Mouse (Mus musculus): ENCODE measurements around the gene Ythdf1. TPM values are rescaled to one million over a fixed set of nuclear protein-coding genes. Genes with fewer than 3 reads are reported as not detected.

Ythdf1 gene
- polyA plus RNA-seq, 1 experiment from 2014 or later: 42.3 TPM

- H3K4me2 ChIP-seq: no peak overlapping the region
- peaks cover 100% of the 10 kb centered on the region for H3K27me3 ChIP-seq (replicated peaks)
- no peak overlapping the region for H3K9ac ChIP-seq
- WGBS (ENCODE audit: insufficient replicate concordance): 3% methylated on average over 37 of the region's 37 CpGs
- no peak overlapping the region for H3K27ac ChIP-seq
- H3K4me3 ChIP-seq: no peak overlapping the region
- H3K4me1 ChIP-seq: peaks cover 19% of the 10 kb centered on the region
- H3K9me3 ChIP-seq (replicated peaks): no peaks in the 10 kb centered on the region
- no peak for ATAC-seq
- H3K36me3 ChIP-seq: no peaks in the 10 kb centered on the region
These were observed 29.5 kb downstream of the Ythdf1 start for GRCm38 (mm10) chr2:180891075-180891834.

- Histone ChIP-seq H3K27ac (no peak overlapping the region), H3K4me1 (peaks cover 19% of the 10 kb centered on the region), H3K4me3 (no peak overlapping the region), H3K27me3 (replicated peaks) (peaks cover 99% of the 10 kb centered on the region), H3K4me2 (no peak overlapping the region), H3K9me3 (replicated peaks) (no peaks in the 10 kb centered on the region), H3K9ac (no peak overlapping the region), H3K36me3 (no peaks in the 10 kb centered on the region)
- ATAC-seq: no peak
- 4% methylated on average over 20 of the region's 29 CpGs for WGBS (ENCODE audit: insufficient replicate concordance)
These were observed 30.2 kb downstream of the Ythdf1 start for GRCm38 (mm10) chr2:180890422-180891074.

GRCm38 (mm10) chr2:180889921-180890280 lies 30.8 kb downstream of the Ythdf1 start:
- no peak overlapping the region for H3K4me3 ChIP-seq

GRCm38 (mm10) chr2:180889271-180889920 lies 31.4 kb downstream of the Ythdf1 start:
- Histone ChIP-seq H3K27ac (no peak overlapping the region), H3K4me3 (no peak overlapping the region), H3K4me2 (no peak overlapping the region), H3K4me1 (peaks cover 18% of the 10 kb centered on the region), H3K9ac (no peak overlapping the region), H3K27me3 (replicated peaks) (peaks cover 98% of the 10 kb centered on the region), H3K9me3 (replicated peaks) (no peaks in the 10 kb centered on the region), H3K36me3 (no peaks in the 10 kb centered on the region)
- no peak for ATAC-seq
- WGBS (ENCODE audit: insufficient replicate concordance): 12% methylated on average over 18 of the region's 19 CpGs

More at GRCm38 (mm10) chr2:180889921-180890280, 30.8 kb downstream of the Ythdf1 start:
- Histone ChIP-seq H3K9ac (no peak overlapping the region), H3K4me2 (no peak overlapping the region), H3K27me3 (replicated peaks) (peaks cover 99% of the 10 kb centered on the region), H3K36me3 (no peaks in the 10 kb centered on the region), H3K27ac (no peak overlapping the region), H3K4me1 (peaks cover 19% of the 10 kb centered on the region), H3K9me3 (replicated peaks) (no peaks in the 10 kb centered on the region)
- no peak for ATAC-seq
- 21% methylated on average over 4 of the region's 4 CpGs for WGBS (ENCODE audit: insufficient replicate concordance)

GRCm38 (mm10) chr2:180885270-180885669 lies 35.5 kb downstream of the Ythdf1 start:
- H3K4me1 ChIP-seq: no peaks in the 10 kb centered on the region
- WGBS (ENCODE audit: insufficient replicate concordance): 34% methylated on average over 5 of the region's 5 CpGs
- H3K27ac ChIP-seq: no peak overlapping the region
- no peak overlapping the region for H3K4me2 ChIP-seq
- H3K9me3 ChIP-seq (replicated peaks): no peaks in the 10 kb centered on the region
- no peak for ATAC-seq
- peaks cover 68% of the 10 kb centered on the region for H3K27me3 ChIP-seq (replicated peaks)
- H3K36me3 ChIP-seq: no peaks in the 10 kb centered on the region
- no peak overlapping the region for H3K4me3 ChIP-seq
- H3K9ac ChIP-seq: no peak overlapping the region

GRCm38 (mm10) chr2:180881281-180881680 lies 39.5 kb downstream of the Ythdf1 start:
- no peak for ATAC-seq
- no peak overlapping the region for H3K4me2 ChIP-seq
- no peak overlapping the region for H3K9ac ChIP-seq
- H3K27ac ChIP-seq: no peak overlapping the region
- no peak overlapping the region for H3K4me3 ChIP-seq
- H3K9me3 ChIP-seq (replicated peaks): no peaks in the 10 kb centered on the region
- WGBS (ENCODE audit: insufficient replicate concordance): 54% methylated on average over 9 of the region's 9 CpGs
- no peaks in the 10 kb centered on the region for H3K36me3 ChIP-seq
- peaks cover 28% of the 10 kb centered on the region for H3K27me3 ChIP-seq (replicated peaks)
- no peaks in the 10 kb centered on the region for H3K4me1 ChIP-seq

- Histone ChIP-seq H3K9ac (no peak overlapping the region), H3K4me2 (no peak overlapping the region), H3K9me3 (replicated peaks) (no peaks in the 10 kb centered on the region), H3K36me3 (no peaks in the 10 kb centered on the region), H3K27me3 (replicated peaks) (peaks cover 20% of the 10 kb centered on the region; the same call in 1 of the 2 replicates), H3K27ac (no peak overlapping the region), H3K4me1 (no peaks in the 10 kb centered on the region), H3K4me3 (no peak overlapping the region)
- no peak for ATAC-seq
- 40% methylated on average over 7 of the region's 7 CpGs for WGBS (ENCODE audit: insufficient replicate concordance)
These were observed 41.2 kb downstream of the Ythdf1 start for GRCm38 (mm10) chr2:180879365-180880067.

GRCm38 (mm10) chr2:180870006-180870405 lies 50.7 kb downstream of the Ythdf1 start:
- Histone ChIP-seq H3K27me3 (replicated peaks) (no peaks in the 10 kb centered on the region), H3K4me3 (no peak overlapping the region), H3K27ac (no peak overlapping the region), H3K9ac (no peak overlapping the region), H3K9me3 (replicated peaks) (no peaks in the 10 kb centered on the region), H3K4me1 (no peaks in the 10 kb centered on the region), H3K4me2 (no peak overlapping the region), H3K36me3 (no peaks in the 10 kb centered on the region)
- no peak for ATAC-seq
- 41% methylated on average over 3 of the region's 3 CpGs for WGBS (ENCODE audit: insufficient replicate concordance)

- Histone ChIP-seq H3K4me1 (no peaks in the 10 kb centered on the region), H3K9ac (no peak overlapping the region), H3K27me3 (replicated peaks) (peaks cover 11% of the 10 kb centered on the region; the same call in 1 of the 2 replicates), H3K36me3 (no peaks in the 10 kb centered on the region), H3K27ac (no peak overlapping the region), H3K9me3 (replicated peaks) (no peaks in the 10 kb centered on the region), H3K4me2 (no peak overlapping the region), H3K4me3 (no peak overlapping the region)
- no peak for ATAC-seq
- 77% methylated on average over 12 of the region's 12 CpGs for WGBS (ENCODE audit: insufficient replicate concordance)
These were observed 59.2 kb downstream of the Ythdf1 start for GRCm38 (mm10) chr2:180861561-180861960.

GRCm38 (mm10) chr2:180857121-180857520 lies 63.6 kb downstream of the Ythdf1 start:
- Histone ChIP-seq H3K9ac (no peak overlapping the region), H3K9me3 (replicated peaks) (no peaks in the 10 kb centered on the region), H3K4me2 (no peak overlapping the region), H3K27me3 (replicated peaks) (peaks cover 41% of the 10 kb centered on the region), H3K27ac (no peak overlapping the region), H3K36me3 (no peaks in the 10 kb centered on the region), H3K4me3 (no peak overlapping the region), H3K4me1 (no peaks in the 10 kb centered on the region)
- 66% methylated on average over 8 of the region's 8 CpGs for WGBS (ENCODE audit: insufficient replicate concordance)
- no peak for ATAC-seq

GRCm38 (mm10) chr2:180855005-180855544 lies 65.7 kb downstream of the Ythdf1 start:
- Histone ChIP-seq H3K27ac (no peak overlapping the region), H3K4me1 (no peaks in the 10 kb centered on the region), H3K4me3 (no peak overlapping the region), H3K27me3 (replicated peaks) (peaks cover 41% of the 10 kb centered on the region), H3K4me2 (no peak overlapping the region), H3K36me3 (no peaks in the 10 kb centered on the region), H3K9me3 (replicated peaks) (no peaks in the 10 kb centered on the region), H3K9ac (no peak overlapping the region)
- WGBS (ENCODE audit: insufficient replicate concordance): 10% methylated on average over 13 of the region's 13 CpGs
- ATAC-seq: no peak

Measured in liver, embryonic 12.5 days (tissue).